Mouse (Mus musculus) kidney, adult 8-10 months (tissue): Measurements from ENCODE around the gene Bclaf3.

Experiments
- DNase-seq, 2 experiments: peaks; one replicate each; pipeline ENCODE4 v3.0.0; 2022

Bclaf3 gene

GRCm38 (mm10) chrX:159627588-159628566 lies 101.4 kb downstream of the Bclaf3 start:
- DNase-seq = no peak

GRCm38 (mm10) chrX:159628629-159629028 lies 102.1 kb downstream of the Bclaf3 start:
- no peak for DNase-seq

DNA sequence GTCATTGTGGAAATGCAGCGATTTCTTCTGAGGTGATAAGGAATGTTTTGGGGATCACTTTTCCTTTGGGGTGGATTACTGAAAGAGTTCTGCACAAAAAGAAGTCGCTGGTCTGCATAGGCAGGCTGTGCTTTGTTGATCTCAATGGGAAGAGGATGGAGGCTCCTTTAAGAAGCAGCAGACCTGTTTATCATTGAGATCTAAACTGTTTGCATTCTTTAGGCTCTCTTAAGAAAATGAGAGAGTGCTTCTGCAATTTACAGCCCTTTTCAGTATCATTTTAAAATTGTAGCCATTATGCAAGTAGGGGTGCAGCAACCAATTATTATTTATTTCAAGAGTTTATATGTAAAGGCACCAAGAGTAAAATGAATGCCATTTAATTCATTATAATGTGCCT lies 102.7 kb downstream of the Bclaf3 start:
- no peak for DNase-seq

- DNase-seq = no peak
Observed at GRCm38 (mm10) chrX:159638500-159639227, 112.2 kb downstream of the Bclaf3 start.

DNA sequence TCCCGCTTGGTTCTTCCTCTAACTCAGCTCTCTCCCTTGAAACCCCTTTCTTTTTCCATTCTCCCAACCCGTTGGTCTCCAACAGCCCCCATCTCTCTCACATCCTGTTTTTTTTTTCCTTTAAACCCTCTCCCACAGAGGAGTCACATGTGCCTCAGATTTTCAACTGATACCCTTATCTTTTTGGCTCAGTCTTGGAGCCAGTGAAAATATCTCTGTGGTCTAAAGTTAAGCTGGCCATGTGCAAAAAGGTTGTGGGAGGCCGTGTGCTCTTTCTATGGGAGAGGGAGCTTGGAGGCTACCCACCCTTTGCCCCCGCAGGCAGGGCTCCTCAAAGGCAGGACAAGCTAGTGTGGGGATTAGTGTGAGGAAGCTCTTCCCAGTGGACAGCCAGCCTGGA lies 113.5 kb downstream of the Bclaf3 start:
- DNase-seq = no peak
